In the genomic region with DNA sequence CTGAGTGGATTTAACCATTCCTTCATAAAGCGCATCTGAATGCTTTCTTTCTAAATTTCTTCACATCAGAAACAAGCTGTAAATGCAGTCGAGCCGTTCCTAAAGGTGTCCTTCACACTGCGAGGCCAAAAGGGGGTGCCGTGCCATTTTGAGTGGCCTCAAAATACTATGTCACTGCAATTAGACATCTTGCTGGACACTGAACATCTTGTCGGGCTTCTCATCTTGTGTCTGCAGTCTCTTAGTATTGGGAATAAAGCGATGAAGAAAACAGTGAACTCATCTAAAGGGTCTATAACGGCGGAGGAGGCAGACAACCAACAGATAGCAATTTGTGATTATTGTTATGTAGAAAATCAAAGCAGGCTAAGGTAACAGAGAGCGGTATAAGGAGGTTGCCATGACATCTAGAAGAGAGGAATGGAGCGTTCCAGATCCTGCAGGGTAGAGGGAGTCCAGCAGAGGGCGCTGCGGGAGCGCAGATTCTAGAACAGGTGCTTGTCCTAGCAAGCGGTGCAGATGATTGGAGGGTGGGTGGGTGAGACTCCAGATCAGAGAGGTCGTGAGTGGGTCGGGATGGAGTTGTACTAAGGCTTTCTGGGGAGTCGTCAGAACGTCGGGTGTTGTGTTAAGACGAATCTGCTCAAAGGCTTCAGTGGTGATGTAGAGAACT, we compare ENCODE assay signal across 1 mouse cellular context.
TF ChIP-seq lines count a peak whose summit lies in the region.

No protein-coding gene starts in this region.

TF ChIP-seq in CH12.LX, 34 proteins besides CTCF, POLR2A, EP300 and RAD21 (continued from another document):
- TF ChIP-seq MXI1 (IDR thresholded peaks at IDR 0.05; ENCODE audit: low read depth, low read length) (peak; percentile 37; the same call in 1 of the 2 replicates), KAT2A (IDR thresholded peaks at IDR 0.05; ENCODE audit: insufficient replicate concordance, low read length) (0 out of 2 replicates have a peak, but pooled peaks have one; percentile 9), IRF4 (IDR thresholded peaks at IDR 0.05; ENCODE audit: low read depth, low read length) (peak; percentile 35; the same call in 1 of the 2 replicates), ELF1 (IDR thresholded peaks at IDR 0.05; ENCODE audit: low read depth, low read length) (no peak), SIN3A (IDR thresholded peaks at IDR 0.05; ENCODE audit: low read length) (no peak), MAZ (IDR thresholded peaks at IDR 0.05; ENCODE audit: low read depth, low read length) (no peak)
